Mouse (Mus musculus): ENCODE results near the gene Gm10447.

GRCm38 (mm10) chr11:53479783-53480301, 22.9 kb upstream of the Gm10447 start, which contains the start of the genes Gm9945 and Sowaha:
- TF ChIP-seq CTCF (IDR thresholded peaks at IDR 0.05; ENCODE audit: borderline replicate concordance, insufficient read depth, low read length): no peak
- no peak for TF ChIP-seq POLR2A (IDR thresholded peaks at IDR 0.05; ENCODE audit: low read depth, low read length)
